In the genomic region with DNA sequence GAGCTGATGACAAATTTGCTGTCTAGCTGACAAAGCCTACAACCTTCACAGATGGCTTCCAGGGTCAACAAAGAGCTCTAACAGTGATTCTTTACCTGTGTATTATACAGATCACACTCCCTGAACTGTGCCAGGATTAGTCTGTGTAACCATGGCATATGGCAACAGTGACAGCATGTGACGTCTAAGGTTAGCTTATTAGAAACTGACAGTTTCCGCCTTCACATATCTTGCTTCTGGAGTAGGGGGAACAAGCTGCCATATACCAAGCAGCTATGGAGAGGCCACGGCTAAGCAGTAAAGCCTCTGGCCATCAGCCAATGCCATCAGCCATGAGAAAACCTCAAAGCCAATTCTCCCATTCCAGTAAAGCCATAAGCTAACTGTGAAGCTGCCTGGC, we compare ENCODE assay signal across 12 mouse cellular contexts. TPM values are rescaled to one million over a fixed set of nuclear protein-coding genes. Genes with fewer than 3 reads are reported as not detected.
A peak's percentile ranks its signal among the peaks of the same experiment; 100 is the strongest.
DNase-seq lines count a peak whose midpoint lies in the region; ATAC-seq and TF ChIP-seq lines count a peak whose summit lies in the region.
"Had no signal": no experiment of that assay in that cellular context is flagged by ENCODE, and none has a peak within 500 bp of the region (broad histone marks: within the 10 kb centered on the region; RNA-seq: fewer than 3 reads in every experiment).

No protein-coding gene starts in this region.

- no peak overlapping the region for H3K4me3 ChIP-seq in heart, embryonic 14.5 days (ENCODE audit: control insufficient read depth in 1 of 2, insufficient read depth in 1 of 2, low read depth in 1 of 2, low read length in 2 of 2)
- H3K4me3 ChIP-seq in neural tube, embryonic 13.5 days, result no peak overlapping the region
- H3K4me3 ChIP-seq in stomach, embryonic 16.5 days (replicated peaks; ENCODE audit: low read length), result no peak overlapping the region
- H3K4me3 ChIP-seq in intestine, postnatal 0 days (ENCODE audit: low read depth, low read length), result no peak overlapping the region
- H3K4me3 ChIP-seq: kidney, embryonic 15.5 days; neural tube, embryonic 15.5 days had no signal

- no peak overlapping the region for H3K4me2 ChIP-seq in heart, embryonic 14.5 days (ENCODE audit: low read length)
- H3K4me2 ChIP-seq in neural tube, embryonic 13.5 days, result no peak overlapping the region
- H3K4me2 ChIP-seq in stomach, embryonic 16.5 days (ENCODE audit: low read depth, low read length), result no peak overlapping the region
- H3K4me2 ChIP-seq in intestine, postnatal 0 days (replicated peaks; ENCODE audit: low read depth), result no peak overlapping the region
- H3K4me2 ChIP-seq: kidney, embryonic 15.5 days; neural tube, embryonic 15.5 days had no signal

- peak overlapping the region; percentile 39; a peak in 2 of 4 replicates for H3K27ac ChIP-seq in heart, embryonic 14.5 days (replicated peaks in 1 of 2; ENCODE audit: control insufficient read depth in 1 of 2, insufficient read depth in 1 of 2, low read depth in 2 of 2, low read length in 2 of 2)
- H3K27ac ChIP-seq in neural tube, embryonic 13.5 days (replicated peaks), result 0 out of 2 replicates have a peak overlapping the region, but pooled peaks have one; percentile 23
- peak overlapping the region; percentile 38 for H3K27ac ChIP-seq in stomach, embryonic 16.5 days (ENCODE audit: low read length)
- no peak overlapping the region for H3K27ac ChIP-seq in intestine, postnatal 0 days (ENCODE audit: low read depth, low read length)
- H3K27ac ChIP-seq: kidney, embryonic 15.5 days; neural tube, embryonic 15.5 days had no signal

- H3K27me3 ChIP-seq in heart, embryonic 14.5 days (ENCODE audit: control insufficient read depth, insufficient read depth, low read length), result no peaks in the 10 kb centered on the region
- H3K27me3 ChIP-seq in neural tube, embryonic 13.5 days, result no peaks in the 10 kb centered on the region
- H3K27me3 ChIP-seq in stomach, embryonic 16.5 days (ENCODE audit: control insufficient read depth, insufficient read depth, low read length), result no peaks in the 10 kb centered on the region
- H3K27me3 ChIP-seq in intestine, postnatal 0 days (replicated peaks; ENCODE audit: control insufficient read depth, insufficient read depth, low read length), result no peaks in the 10 kb centered on the region
- H3K27me3 ChIP-seq: kidney, embryonic 15.5 days; neural tube, embryonic 15.5 days had no signal

- no peaks in the 10 kb centered on the region for H3K36me3 ChIP-seq in heart, embryonic 14.5 days (ENCODE audit: control insufficient read depth, insufficient read depth, low read length)
- H3K36me3 ChIP-seq in neural tube, embryonic 13.5 days, result 0 out of 2 replicates have a peak, but pooled peaks cover 7% of the 10 kb centered on the region
- no peaks in the 10 kb centered on the region for H3K36me3 ChIP-seq in stomach, embryonic 16.5 days (ENCODE audit: control insufficient read depth, insufficient read depth, low read length)
- no peaks in the 10 kb centered on the region for H3K36me3 ChIP-seq in intestine, postnatal 0 days (ENCODE audit: control insufficient read depth, insufficient read depth)
- H3K36me3 ChIP-seq: neural tube, embryonic 15.5 days had no signal

- intact Hi-C loops in heart, postnatal 25 days (cut with DNase I), result no loop called here

- ATAC-seq in heart, embryonic 14.5 days (ENCODE audit: insufficient number of reproducible peaks, insufficient read depth, low FRiP score, low read depth), result no peak
- no peak for ATAC-seq in neural tube, embryonic 13.5 days (ENCODE audit: low read depth)
- ATAC-seq in stomach, embryonic 16.5 days (ENCODE audit: insufficient read depth, low FRiP score), result peak; percentile 40; the same call in 1 of the 2 replicates
- ATAC-seq in intestine, postnatal 0 days, result no peak

- no peak for DNase-seq in heart, postnatal 25 days (ENCODE audit: low spot score)
- DNase-seq in neural tube, embryonic 10.5 days (ENCODE audit: extremely low spot score, low spot score), result no peak
- peak; percentile 45 to 63 for DNase-seq in cerebellum, postnatal 25 days
- no peak for DNase-seq in left cerebral cortex, adult 8-10 months (ENCODE audit: low spot score in 2 of 2)
- DNase-seq: heart, postnatal 10 days; layer of hippocampus, postnatal 36 days had no signal

- WGBS in heart, embryonic 14.5 days, result 44% methylated on average over 3 of the region's 3 CpGs
- 59% methylated on average over 3 of the region's 3 CpGs for whole genome bisulfite sequencing in neural tube, embryonic 13.5 days
- 47% methylated on average over 3 of the region's 3 CpGs for WGBS in stomach, embryonic 16.5 days
- 65% methylated on average over 3 of the region's 3 CpGs for WGBS in intestine, postnatal 0 days

- H3K9me3 ChIP-seq in heart, embryonic 14.5 days (ENCODE audit: control insufficient read depth, low read length), result no peaks in the 10 kb centered on the region
- H3K9me3 ChIP-seq in neural tube, embryonic 13.5 days, result no peaks in the 10 kb centered on the region
- H3K9me3 ChIP-seq in stomach, embryonic 16.5 days (replicated peaks; ENCODE audit: control insufficient read depth, low read length), result no peaks in the 10 kb centered on the region
- no peaks in the 10 kb centered on the region for H3K9me3 ChIP-seq in intestine, postnatal 0 days (ENCODE audit: control insufficient read depth)
- H3K9me3 ChIP-seq: kidney, embryonic 15.5 days; neural tube, embryonic 15.5 days had no signal

- H3K9ac ChIP-seq in heart, embryonic 14.5 days (ENCODE audit: low read length), result no peak overlapping the region
- no peak overlapping the region for H3K9ac ChIP-seq in neural tube, embryonic 13.5 days
- no peak overlapping the region for H3K9ac ChIP-seq in stomach, embryonic 16.5 days (ENCODE audit: low read length)
- H3K9ac ChIP-seq in intestine, postnatal 0 days (ENCODE audit: low read depth, low read length), result no peak overlapping the region
- H3K9ac ChIP-seq: kidney, embryonic 15.5 days; neural tube, embryonic 15.5 days had no signal

- peaks cover 3 to 16% of the 10 kb centered on the region in 2 experiments for H3K4me1 ChIP-seq in heart, embryonic 14.5 days (ENCODE audit: control insufficient read depth in 2 of 2, insufficient read depth in 2 of 2, low read length in 2 of 2)
- peaks cover 19% of the 10 kb centered on the region for H3K4me1 ChIP-seq in neural tube, embryonic 13.5 days (replicated peaks)
- H3K4me1 ChIP-seq in stomach, embryonic 16.5 days (ENCODE audit: control insufficient read depth, insufficient read depth, low read length), result peaks cover 15% of the 10 kb centered on the region
- H3K4me1 ChIP-seq in intestine, postnatal 0 days (replicated peaks; ENCODE audit: control insufficient read depth, insufficient read depth, low read length), result 0 out of 2 replicates have a peak, but pooled peaks cover 3% of the 10 kb centered on the region
- H3K4me1 ChIP-seq: kidney, embryonic 15.5 days had no signal

- no peak for TF ChIP-seq CTCF in intestine, postnatal 0 days (IDR thresholded peaks at IDR 0.05; ENCODE audit: low read depth)

RNA-seq across cellular contexts. Expression of gene Lpar6, which starts 11.3 kb away (rescaled TPM):
- 9.3 TPM in 2 replicates for polyA plus RNA-seq in heart, embryonic 14.5 days (2014; fragmentation: Nextera tagmentation; extraction: Ambion mirVana)
- 1 to 10 TPM; 3.3 to 3.8 TPM for total RNA-seq in heart, postnatal 25 days (2021)
- 6.5 and 8.5 TPM in 2 replicates for polyA plus RNA-seq in neural tube, embryonic 13.5 days (2015; fragmentation: Nextera tagmentation; extraction: Ambion mirVana)
- 13.2 and 13.8 TPM in 2 replicates for polyA plus RNA-seq in stomach, embryonic 16.5 days (2015; fragmentation: Nextera tagmentation; extraction: Ambion mirVana)
- 1 to 10 TPM; 1.3 to 1.8 (median 1.4) TPM for total RNA-seq in left cerebral cortex, adult 8-10 months (2022)
- 7.8 and 8.1 TPM in 2 replicates for polyA plus RNA-seq in intestine, postnatal 0 days (2015; fragmentation: Nextera tagmentation; extraction: Ambion mirVana)

Comparison
In these comparisons a context has a peak if more than half of its experiments do, and no peak if none do; other contexts are left out.
1. DNase-seq: peak in cerebellum, postnatal 25 days (2 of 2); none in heart, postnatal 25 days (single experiment), neural tube, embryonic 10.5 days (single experiment) and left cerebral cortex, adult 8-10 months (0 of 2).